Mouse (Mus musculus) limb, embryonic 14.5 days (tissue): ENCODE measurements around the gene 1500011B03Rik. TPM values are rescaled to one million over a fixed set of nuclear protein-coding genes. Genes with fewer than 3 reads are reported as not detected.

Experiments
- ATAC-seq: fragments of 200-750 bp; cut with Nextera tagmentation; 2 replicates; pipeline ENCODE4 v1.8.0; 2017; ENCODE audit warnings: low read depth, moderate number of reproducible peaks, moderate TSS enrichment; ENCODE audit not compliant: low FRiP score
- DNase-seq: peaks from one replicate; pipeline ENCODE4 v3.0.0-alpha.2; 2015; ENCODE audit warnings: low spot score
- H3K27ac ChIP-seq: fragments of 300-500 bp; sonication (generic); replicated peaks from 2 replicates; pipeline ENCODE4 v1.5.1; 2014; ENCODE audit warnings: low read depth, mild to moderate bottlenecking, low read length, moderate library complexity, mixed read lengths
- H3K27me3 ChIP-seq: fragments of 300-500 bp; sonication (generic); 2 replicates; pipeline ENCODE4 v1.6.1; 2014; ENCODE audit warnings: low read length, mixed read lengths; ENCODE audit not compliant: control insufficient read depth, insufficient read depth
- H3K36me3 ChIP-seq: fragments of 300-500 bp; sonication (generic); 2 replicates; pipeline ENCODE4 v1.6.1; 2014; ENCODE audit warnings: mild to moderate bottlenecking, low read length, moderate library complexity, mixed read lengths; ENCODE audit not compliant: control insufficient read depth, insufficient read depth
- H3K4me1 ChIP-seq: fragments of 300-500 bp; sonication (generic); 2 replicates; pipeline ENCODE4 v1.6.1; 2014; ENCODE audit warnings: antibody characterized with exemption, low read length, mixed read lengths; ENCODE audit not compliant: control insufficient read depth, insufficient read depth
- H3K4me2 ChIP-seq: fragments of 300-500 bp; sonication (generic); replicated peaks from 2 replicates; pipeline ENCODE4 v1.6.1; 2014; ENCODE audit warnings: low read depth, mild to moderate bottlenecking, low read length, moderate library complexity; ENCODE audit not compliant: severe bottlenecking
- H3K4me3 ChIP-seq: fragments of 300-500 bp; sonication (generic); replicated peaks from 2 replicates; pipeline ENCODE4 v1.5.1; 2014; ENCODE audit warnings: low read length
- H3K9ac ChIP-seq: fragments of 300-500 bp; sonication (generic); 2 replicates; pipeline ENCODE4 v1.6.1; 2014; ENCODE audit warnings: mild to moderate bottlenecking, low read depth, low read length, moderate library complexity; ENCODE audit not compliant: severe bottlenecking
- H3K9me3 ChIP-seq: fragments of 300-500 bp; sonication (generic); 2 replicates; pipeline ENCODE4 v1.6.1; 2016; ENCODE audit warnings: low read length; ENCODE audit not compliant: control insufficient read depth
- POLR2A ChIP-seq: fragments of 200-500 bp; IDR thresholded peaks from 2 replicates; pipeline ENCODE4 v1.8.0; 2012; ENCODE audit warnings: inconsistent platforms, mild to moderate bottlenecking, moderate library complexity, borderline replicate concordance; ENCODE audit not compliant: insufficient read depth, insufficient read length; ENCODE audit errors: extremely low read depth
- WGBS: fragments of 180-500 bp; shearing (Covaris S2); extraction: QIAGEN DNeasy Blood & Tissue Kit; methylation state at CpG from one replicate; pipeline ENCODE4 v1.1.7; 2014; 5-methylcytosine and 5-hydroxymethylcytosine counted together
- polyA plus RNA-seq, 2 experiments: library from polyadenylated mRNA; depleted of rRNA in 1 of 2; stranded (reverse) in 1 of 2; unstranded in 1 of 2; fragments of >200 nt; fragmentation: Nextera tagmentation in 1 of 2; extraction: Ambion mirVana in 1 of 2; gene quantifications; 2 replicates each; pipeline versions ENCODE4 v1.2.1 to v1.2.3; 2012 to 2014

Gene 1500011B03Rik
- polyA plus RNA-seq, 2 experiments: 76.7 to 95.9 TPM

DNA sequence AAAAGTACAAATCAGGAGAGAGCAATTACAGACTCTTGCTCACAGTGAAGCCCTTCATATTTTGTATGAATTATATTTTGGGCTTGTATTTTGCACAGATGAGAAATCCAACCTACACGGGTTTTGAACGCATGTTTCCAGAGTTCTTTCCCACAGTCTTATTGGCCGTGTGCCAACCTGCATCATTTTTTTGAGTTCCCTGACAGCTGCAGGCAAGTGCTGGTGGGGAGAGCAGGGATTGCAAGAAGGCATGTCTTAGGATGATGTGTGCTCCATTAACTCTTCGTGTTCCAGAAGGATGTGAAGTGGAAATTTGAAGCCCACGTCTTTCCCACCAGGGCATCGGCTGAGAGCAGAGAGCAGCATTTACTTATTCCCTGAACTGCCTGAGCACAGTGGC lies 6.7 kb downstream of the 1500011B03Rik start:
- H3K4me2 ChIP-seq: no peak overlapping the region
- H3K27ac ChIP-seq: no peak overlapping the region
- DNase-seq (no peak), ATAC-seq (no peak)
- 58% methylated on average over 6 of the region's 6 CpGs for WGBS
- no peak overlapping the region for H3K4me3 ChIP-seq
- no peak overlapping the region for H3K9ac ChIP-seq
- no peaks in the 10 kb centered on the region for H3K27me3 ChIP-seq
- no peak for TF ChIP-seq POLR2A
- H3K4me1 ChIP-seq: no peaks in the 10 kb centered on the region
- 0 out of 2 replicates have a peak, but pooled peaks cover 7% of the 10 kb centered on the region for H3K9me3 ChIP-seq
- H3K36me3 ChIP-seq: peaks cover 6% of the 10 kb centered on the region; the same call in 1 of the 2 replicates

- peak overlapping the region; percentile 87 for H3K27ac ChIP-seq
- peak overlapping the region; percentile 82 for H3K9ac ChIP-seq
- peak overlapping the region; percentile 89 for H3K4me3 ChIP-seq
- DNase-seq (peak; percentile 90), ATAC-seq (peak; percentile 96)
- 1% methylated on average over 45 of the region's 50 CpGs for WGBS
- 0 out of 2 replicates have a peak, but pooled peaks cover 5% of the 10 kb centered on the region for H3K9me3 ChIP-seq
- peak overlapping the region; percentile 41 for H3K4me2 ChIP-seq
- no peaks in the 10 kb centered on the region for H3K4me1 ChIP-seq
- H3K36me3 ChIP-seq: peaks cover 7% of the 10 kb centered on the region
- H3K27me3 ChIP-seq: no peaks in the 10 kb centered on the region
- peak; percentile 93; the same call in 1 of the 2 replicates for TF ChIP-seq POLR2A
These were observed 9.6 kb downstream of the 1500011B03Rik start for GRCm38 (mm10) chr5:114813525-114814181.

DNA sequence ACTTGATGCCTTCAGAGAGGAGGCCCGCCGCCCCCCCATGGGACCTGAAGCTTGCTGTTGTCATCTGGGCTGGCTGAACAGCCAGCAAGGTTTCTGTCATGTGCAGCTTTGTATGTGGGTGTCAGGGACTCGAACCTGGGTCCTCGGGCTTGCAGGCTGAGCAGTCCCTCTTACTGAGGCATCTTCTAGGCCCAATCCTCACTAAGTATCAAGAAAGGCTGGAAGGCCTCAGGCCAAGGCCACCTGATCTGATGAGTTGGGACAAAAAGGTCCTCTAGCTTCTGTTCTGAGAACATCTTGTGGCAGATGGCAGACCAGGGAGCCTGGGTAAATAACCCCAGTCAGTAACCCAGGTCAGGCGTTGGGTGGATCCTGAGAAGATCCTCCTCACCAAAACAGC lies 13.4 kb downstream of the 1500011B03Rik start:
- Histone ChIP-seq H3K36me3 (peaks cover 21% of the 10 kb centered on the region), H3K9me3 (no peaks in the 10 kb centered on the region), H3K27ac (no peak overlapping the region), H3K4me1 (peaks cover 17% of the 10 kb centered on the region), H3K4me3 (no peak overlapping the region), H3K4me2 (no peak overlapping the region), H3K27me3 (no peaks in the 10 kb centered on the region), H3K9ac (no peak overlapping the region)
- WGBS: 92% methylated on average over 5 of the region's 5 CpGs
- TF ChIP-seq POLR2A: no peak
- DNase-seq: no peak
- ATAC-seq: no peak

- Histone ChIP-seq H3K36me3 (peaks cover 26% of the 10 kb centered on the region), H3K4me2 (no peak overlapping the region), H3K9me3 (no peaks in the 10 kb centered on the region), H3K9ac (no peak overlapping the region), H3K4me1 (peaks cover 17% of the 10 kb centered on the region), H3K4me3 (no peak overlapping the region), H3K27me3 (no peaks in the 10 kb centered on the region), H3K27ac (no peak overlapping the region)
- no peak for TF ChIP-seq POLR2A
- ATAC-seq: no peak
- DNase-seq: no peak
- WGBS: 76% methylated on average over 10 of the region's 10 CpGs
These were observed 14.0 kb downstream of the 1500011B03Rik start for GRCm38 (mm10) chr5:114809181-114809756.

GRCm38 (mm10) chr5:114808385-114808784 lies 14.9 kb downstream of the 1500011B03Rik start:
- H3K9ac ChIP-seq: no peak overlapping the region
- H3K36me3 ChIP-seq: peaks cover 29% of the 10 kb centered on the region
- WGBS: 64% methylated on average over 8 of the region's 8 CpGs
- DNase-seq (no peak), ATAC-seq (no peak)
- no peak overlapping the region for H3K27ac ChIP-seq
- no peak for TF ChIP-seq POLR2A
- no peak overlapping the region for H3K4me3 ChIP-seq
- peaks cover 17% of the 10 kb centered on the region for H3K4me1 ChIP-seq
- H3K4me2 ChIP-seq: no peak overlapping the region
- no peaks in the 10 kb centered on the region for H3K9me3 ChIP-seq
- H3K27me3 ChIP-seq: no peaks in the 10 kb centered on the region
